Mouse (Mus musculus) kidney, embryonic 16.5 days (tissue): ENCODE results near the gene Cfap61. TPM values are rescaled to one million over a fixed set of nuclear protein-coding genes. Genes with fewer than 3 reads are reported as not detected.
A peak's percentile ranks its signal among the peaks of the same experiment; 100 is the strongest.

Experiments
- ATAC-seq: fragments of 200-750 bp; cut with Nextera tagmentation; 2 replicates; pipeline ENCODE4 v1.8.0; 2017; ENCODE audit warnings: moderate TSS enrichment; ENCODE audit not compliant: low FRiP score, low TSS enrichment
- H3K27ac ChIP-seq: fragments of 300-500 bp; sonication (generic); 2 replicates; pipeline ENCODE4 v1.5.1; 2014; ENCODE audit warnings: low read length
- H3K27me3 ChIP-seq: fragments of 300-500 bp; sonication (generic); 2 replicates; pipeline ENCODE4 v1.6.1; 2014; ENCODE audit warnings: low read length, control low read depth, mixed read lengths; ENCODE audit not compliant: insufficient read depth
- H3K36me3 ChIP-seq: fragments of 300-500 bp; sonication (generic); 2 replicates; pipeline ENCODE4 v1.6.1; 2014; ENCODE audit warnings: low read length, control low read depth, mixed read lengths; ENCODE audit not compliant: insufficient read depth
- H3K4me1 ChIP-seq: fragments of 300-500 bp; sonication (generic); 2 replicates; pipeline ENCODE4 v1.6.1; 2014; ENCODE audit warnings: low read length, control low read depth, mixed read lengths; ENCODE audit not compliant: insufficient read depth
- H3K4me2 ChIP-seq: fragments of 300-500 bp; sonication (generic); replicated peaks from 2 replicates; pipeline ENCODE4 v1.6.1; 2014; ENCODE audit warnings: low read depth, low read length
- H3K4me3 ChIP-seq: fragments of 300-500 bp; sonication (generic); 2 replicates; pipeline ENCODE4 v1.5.1; 2014; ENCODE audit warnings: mild to moderate bottlenecking, low read length
- H3K9ac ChIP-seq: fragments of 300-500 bp; sonication (generic); replicated peaks from 2 replicates; pipeline ENCODE4 v1.6.1; 2014; ENCODE audit warnings: low read length
- H3K9me3 ChIP-seq: fragments of 300-500 bp; sonication (generic); 2 replicates; pipeline ENCODE4 v1.6.1; 2016; ENCODE audit warnings: low read length, control low read depth
- WGBS: fragments of 180-500 bp; shearing (Covaris S2); extraction: QIAGEN DNeasy Blood & Tissue Kit; methylation state at CpG from one replicate; pipeline ENCODE4 v1.1.7; 2014; 5-methylcytosine and 5-hydroxymethylcytosine counted together
- polyA plus RNA-seq: library from polyadenylated mRNA; unstranded; fragments of >200 nt; fragmentation: Nextera tagmentation; extraction: Ambion mirVana; gene quantifications from 2 replicates; pipeline ENCODE4 v1.2.1, GENCODE M21; 2015

Gene Cfap61
- polyA plus RNA-seq, 1 experiment from 2014 or later = 0.67 TPM

DNA sequence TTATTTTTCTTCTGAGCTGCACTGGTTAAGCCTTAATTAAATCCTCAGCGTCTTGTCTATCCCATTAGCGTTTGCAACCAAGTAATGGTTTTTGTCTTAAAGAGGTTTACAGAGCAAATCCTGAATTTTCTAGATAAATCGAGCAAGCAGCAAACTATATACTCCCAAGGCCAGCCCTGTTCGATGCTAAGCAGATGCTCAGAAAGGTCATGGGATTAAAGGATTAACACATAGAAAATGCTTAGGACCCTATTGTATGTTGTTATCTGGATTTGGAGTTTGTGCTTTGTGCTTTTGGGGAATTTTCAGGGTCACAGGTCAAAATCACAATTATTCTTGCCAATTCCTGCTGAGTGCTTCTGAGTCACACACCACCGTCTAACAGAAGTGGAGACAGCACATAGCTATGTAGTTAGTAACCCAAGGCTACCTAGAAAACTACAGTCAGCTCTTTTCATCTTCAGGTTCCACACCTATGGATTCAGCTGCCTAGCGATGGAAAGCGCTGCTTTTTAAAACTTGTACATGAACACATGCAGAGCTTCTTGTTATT, 13.9 kb downstream of the Cfap61 start:
- Histone ChIP-seq H3K27me3 (no peaks in the 10 kb centered on the region), H3K9ac (no peak overlapping the region), H3K36me3 (no peaks in the 10 kb centered on the region), H3K4me1 (no peaks in the 10 kb centered on the region), H3K4me2 (no peak overlapping the region), H3K27ac (no peak overlapping the region), H3K9me3 (no peaks in the 10 kb centered on the region), H3K4me3 (no peak overlapping the region)
- 73% methylated on average over 7 of the region's 7 CpGs for WGBS
- ATAC-seq = no peak

DNA sequence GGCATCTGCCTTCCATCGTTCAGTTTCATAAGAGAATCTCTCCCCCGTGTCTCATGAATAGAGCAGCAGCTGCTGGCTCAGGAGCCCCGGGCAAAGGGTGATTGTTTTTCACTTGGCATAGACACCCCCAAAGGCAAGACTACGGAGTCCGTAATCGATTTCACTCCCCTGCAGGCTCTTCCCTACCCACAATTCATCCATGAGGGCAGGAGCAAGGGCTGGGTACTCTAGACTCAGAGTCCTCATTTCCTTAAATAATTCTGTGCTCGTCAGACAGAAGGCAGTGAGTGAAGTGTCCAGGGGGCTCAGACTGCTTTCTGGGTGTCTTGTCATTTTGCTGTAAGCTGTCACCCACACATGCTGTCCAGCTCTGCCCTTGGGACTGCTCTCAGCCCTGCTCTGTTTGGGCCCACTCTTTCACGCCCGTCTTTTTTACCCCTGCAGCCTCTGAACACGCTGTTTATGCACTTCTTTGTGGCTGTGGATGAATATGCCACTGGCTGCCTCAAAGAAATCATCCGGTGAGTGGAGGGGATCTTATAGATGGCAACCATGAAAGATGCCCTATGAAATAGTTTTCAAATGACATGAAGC, 15.0 kb downstream of the Cfap61 start:
- ATAC-seq = no peak
- Histone ChIP-seq H3K9me3 (no peaks in the 10 kb centered on the region), H3K36me3 (no peaks in the 10 kb centered on the region), H3K4me2 (no peak overlapping the region), H3K4me1 (no peaks in the 10 kb centered on the region), H3K27me3 (no peaks in the 10 kb centered on the region), H3K9ac (no peak overlapping the region), H3K27ac (no peak overlapping the region), H3K4me3 (no peak overlapping the region)
- WGBS = 25% methylated on average over 11 of the region's 11 CpGs

DNA sequence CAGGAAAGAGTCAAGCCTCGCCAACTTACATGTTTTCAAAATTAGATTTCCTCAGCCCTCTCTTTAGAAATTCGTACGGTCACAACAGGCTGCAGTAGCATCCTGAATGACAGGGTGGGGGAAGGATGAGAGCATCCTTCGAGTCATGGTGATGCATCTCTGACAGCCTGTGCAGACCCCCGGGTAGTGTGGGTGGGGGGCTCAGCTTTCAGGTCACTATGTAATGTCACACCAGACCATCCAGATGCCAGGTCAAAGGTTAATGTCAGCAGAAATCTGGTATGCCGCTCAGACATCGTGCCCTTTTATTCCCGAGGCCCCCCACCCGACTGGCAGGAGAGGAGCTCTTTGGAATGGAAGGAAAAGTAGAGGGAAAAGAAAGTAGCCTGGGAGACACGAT, 15.7 kb downstream of the Cfap61 start:
- WGBS = 16% methylated on average over 10 of the region's 10 CpGs
- Histone ChIP-seq H3K9ac (no peak overlapping the region), H3K27me3 (no peaks in the 10 kb centered on the region), H3K27ac (no peak overlapping the region), H3K4me1 (no peaks in the 10 kb centered on the region), H3K4me3 (no peak overlapping the region), H3K36me3 (no peaks in the 10 kb centered on the region), H3K9me3 (no peaks in the 10 kb centered on the region), H3K4me2 (no peak overlapping the region)
- ATAC-seq = peak; percentile 41; the same call in 1 of the 2 replicates

DNA sequence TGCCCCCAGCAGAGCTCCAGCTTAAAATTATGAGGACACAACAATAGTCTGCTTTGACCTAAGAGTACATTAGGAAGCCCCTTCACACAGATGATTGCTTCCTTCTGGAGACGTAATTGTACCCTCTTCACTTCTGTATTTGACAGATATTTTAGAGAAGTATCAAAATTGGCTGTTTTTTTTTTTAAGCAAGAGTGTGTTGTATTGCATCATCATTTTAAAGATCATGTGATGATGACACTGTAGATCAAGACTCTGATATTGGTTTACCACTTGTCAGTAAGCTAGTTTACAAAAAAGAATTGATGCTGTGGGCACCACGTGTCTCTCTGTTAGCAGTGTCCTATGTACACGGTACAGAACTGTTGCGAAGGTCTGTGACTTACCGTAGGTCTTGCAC, 18.1 kb downstream of the Cfap61 start:
- Histone ChIP-seq H3K4me3 (no peak overlapping the region), H3K4me1 (no peaks in the 10 kb centered on the region), H3K9ac (no peak overlapping the region), H3K27me3 (peaks cover 2% of the 10 kb centered on the region; the same call in 1 of the 2 replicates), H3K36me3 (no peaks in the 10 kb centered on the region), H3K4me2 (no peak overlapping the region), H3K9me3 (no peaks in the 10 kb centered on the region), H3K27ac (no peak overlapping the region)
- WGBS = 27% methylated on average over 5 of the region's 5 CpGs
- no peak for ATAC-seq

DNA sequence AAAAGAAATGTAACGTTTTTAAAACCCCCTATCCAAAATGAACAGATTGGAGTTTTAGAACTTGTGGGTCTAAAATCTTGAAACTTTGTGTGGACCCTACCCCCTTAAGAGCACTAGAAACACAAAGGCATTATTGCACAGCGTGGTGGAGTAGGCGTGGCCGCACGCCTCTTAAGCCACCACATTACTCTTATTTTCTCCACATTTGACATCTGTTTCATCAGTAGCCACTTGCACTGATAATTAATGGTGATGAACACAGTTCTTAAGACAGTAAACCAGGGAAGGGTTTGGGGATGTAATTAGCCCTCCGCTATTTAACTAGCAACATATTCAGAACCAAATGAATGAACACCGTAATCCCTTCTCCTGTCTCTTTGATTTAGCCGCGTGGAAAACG, 21.3 kb downstream of the Cfap61 start:
- H3K4me3 ChIP-seq = no peak overlapping the region
- no peak overlapping the region for H3K9ac ChIP-seq
- H3K36me3 ChIP-seq = no peaks in the 10 kb centered on the region
- no peaks in the 10 kb centered on the region for H3K4me1 ChIP-seq
- no peaks in the 10 kb centered on the region for H3K9me3 ChIP-seq
- 51% methylated on average over 10 of the region's 10 CpGs for WGBS
- no peak overlapping the region for H3K4me2 ChIP-seq
- no peak for ATAC-seq
- peaks cover 2% of the 10 kb centered on the region; the same call in 1 of the 2 replicates for H3K27me3 ChIP-seq
- no peak overlapping the region for H3K27ac ChIP-seq

DNA sequence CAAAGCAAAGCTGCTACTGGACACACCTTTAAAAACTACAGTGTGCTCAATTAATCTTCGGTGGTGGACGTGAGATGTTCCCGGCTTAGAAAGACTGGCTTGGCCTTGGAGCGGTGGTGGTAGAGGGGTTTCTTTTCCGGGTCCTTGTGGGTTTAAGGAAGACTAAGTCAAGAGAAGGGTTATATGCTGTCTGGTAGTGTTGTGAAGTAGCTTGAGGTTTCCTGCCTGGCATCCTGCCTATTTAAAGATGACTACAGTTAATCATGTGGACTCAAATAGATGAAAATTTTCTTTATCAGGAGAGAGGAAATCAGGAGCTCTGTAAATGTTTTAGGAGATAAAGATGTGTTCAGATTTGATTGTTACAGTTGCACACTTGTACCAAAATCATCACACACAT, 21.7 kb downstream of the Cfap61 start:
- no peaks in the 10 kb centered on the region for H3K9me3 ChIP-seq
- no peak overlapping the region for H3K4me3 ChIP-seq
- no peak overlapping the region for H3K27ac ChIP-seq
- H3K9ac ChIP-seq = no peak overlapping the region
- no peaks in the 10 kb centered on the region for H3K36me3 ChIP-seq
- no peaks in the 10 kb centered on the region for H3K4me1 ChIP-seq
- no peak overlapping the region for H3K4me2 ChIP-seq
- no peak for ATAC-seq
- H3K27me3 ChIP-seq = peaks cover 2% of the 10 kb centered on the region; the same call in 1 of the 2 replicates
- 46% methylated on average over 5 of the region's 5 CpGs for WGBS

DNA sequence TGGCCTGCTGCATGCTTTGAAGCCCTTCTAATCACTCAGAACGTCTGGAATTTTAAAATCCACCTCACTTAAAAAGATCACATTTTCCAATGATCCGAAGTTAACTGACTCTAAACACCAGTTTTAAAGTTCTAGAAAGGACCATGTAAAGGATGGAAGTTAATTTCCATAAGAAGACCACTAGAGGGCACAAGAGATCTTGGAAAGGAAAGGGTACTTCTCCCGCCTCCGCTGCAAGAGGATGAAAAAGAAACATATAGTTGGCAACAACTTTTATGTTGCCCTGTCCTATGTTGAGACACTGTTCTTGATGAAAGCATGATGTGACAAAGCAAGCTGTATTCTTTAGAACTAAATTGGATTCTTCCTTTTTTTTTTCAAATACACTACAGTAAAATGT, 22.9 kb downstream of the Cfap61 start:
- no peak overlapping the region for H3K27ac ChIP-seq
- no peaks in the 10 kb centered on the region for H3K9me3 ChIP-seq
- peaks cover 2% of the 10 kb centered on the region; the same call in 1 of the 2 replicates for H3K27me3 ChIP-seq
- no peaks in the 10 kb centered on the region for H3K4me1 ChIP-seq
- no peak overlapping the region for H3K4me3 ChIP-seq
- H3K36me3 ChIP-seq = no peaks in the 10 kb centered on the region
- WGBS = 11% methylated on average over 4 of the region's 4 CpGs
- 0 out of 2 replicates have a peak, but pooled peaks have one; percentile 42 for ATAC-seq
- H3K4me2 ChIP-seq = no peak overlapping the region
- H3K9ac ChIP-seq = no peak overlapping the region

DNA sequence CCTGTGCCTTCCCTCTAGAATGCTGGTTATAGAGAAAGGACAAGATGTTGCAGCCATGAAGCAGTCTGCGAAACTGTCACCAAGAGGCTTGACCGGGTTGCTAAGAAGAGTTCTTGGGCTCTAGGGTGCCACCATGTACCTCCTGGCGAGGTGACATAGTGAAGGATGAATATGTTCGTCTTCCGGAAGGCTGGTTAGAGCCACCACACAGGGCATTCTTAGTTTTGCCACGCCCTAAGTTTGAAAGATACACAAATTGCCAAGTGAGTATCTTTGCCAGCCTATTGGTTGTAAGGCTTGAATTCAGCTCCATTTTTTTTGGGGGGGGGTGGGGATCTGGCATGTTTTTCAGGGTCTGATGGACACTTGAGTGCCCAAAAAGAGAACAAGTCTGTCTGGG, 23.5 kb downstream of the Cfap61 start:
- ATAC-seq = no peak
- H3K4me2 ChIP-seq = no peak overlapping the region
- no peaks in the 10 kb centered on the region for H3K9me3 ChIP-seq
- H3K27ac ChIP-seq = no peak overlapping the region
- 83% methylated on average over 6 of the region's 6 CpGs for WGBS
- no peak overlapping the region for H3K9ac ChIP-seq
- peaks cover 2% of the 10 kb centered on the region; the same call in 1 of the 2 replicates for H3K27me3 ChIP-seq
- no peaks in the 10 kb centered on the region for H3K4me1 ChIP-seq
- H3K36me3 ChIP-seq = no peaks in the 10 kb centered on the region
- no peak overlapping the region for H3K4me3 ChIP-seq

DNA sequence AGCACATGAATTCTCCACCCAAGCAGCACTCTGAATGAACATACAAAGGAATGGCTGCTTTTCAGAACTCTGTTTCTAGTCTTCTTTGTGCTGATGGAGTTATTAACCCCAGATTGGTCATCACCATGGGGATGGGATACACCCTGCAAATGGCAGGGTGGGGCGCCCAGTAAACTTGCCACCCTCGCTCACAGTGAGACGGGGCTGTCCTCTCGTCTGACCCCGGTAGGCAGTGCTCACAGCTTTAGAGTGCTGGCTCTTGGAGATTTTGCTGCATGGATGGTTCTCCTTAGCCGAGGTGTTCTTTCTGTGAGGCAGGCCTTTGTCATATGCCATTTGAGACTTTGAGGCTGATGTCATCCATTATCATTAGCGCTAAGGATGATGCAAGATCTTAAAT, 24.0 kb downstream of the Cfap61 start:
- H3K4me2 ChIP-seq = no peak overlapping the region
- H3K36me3 ChIP-seq = no peaks in the 10 kb centered on the region
- H3K27me3 ChIP-seq = peaks cover 2% of the 10 kb centered on the region; the same call in 1 of the 2 replicates
- no peak overlapping the region for H3K4me3 ChIP-seq
- no peak overlapping the region for H3K27ac ChIP-seq
- ATAC-seq = no peak
- WGBS = 82% methylated on average over 7 of the region's 7 CpGs
- no peaks in the 10 kb centered on the region for H3K4me1 ChIP-seq
- H3K9ac ChIP-seq = no peak overlapping the region
- H3K9me3 ChIP-seq = no peaks in the 10 kb centered on the region

DNA sequence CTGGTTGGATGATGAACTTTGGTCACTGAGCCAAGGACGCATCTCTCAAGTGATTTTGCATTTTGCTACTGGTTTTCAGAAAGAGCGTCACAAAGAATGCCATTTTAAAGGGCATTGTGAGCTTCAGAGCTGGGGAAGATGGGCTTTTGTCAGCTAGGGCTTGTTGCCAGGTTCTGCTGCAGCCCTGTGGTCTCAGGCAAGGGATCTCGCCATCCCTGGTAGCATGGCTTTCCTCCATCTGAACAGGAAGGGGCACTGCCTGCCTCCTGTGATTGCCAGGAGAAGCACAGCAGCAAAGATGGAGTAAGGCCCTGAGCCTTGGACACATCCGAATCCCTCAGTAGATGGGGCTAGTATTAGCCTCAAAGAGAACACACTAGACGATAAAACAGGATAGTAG, 27.3 kb downstream of the Cfap61 start:
- WGBS = 83% methylated on average over 5 of the region's 5 CpGs
- no peak for ATAC-seq
- Histone ChIP-seq H3K27ac (no peak overlapping the region), H3K36me3 (no peaks in the 10 kb centered on the region), H3K27me3 (no peaks in the 10 kb centered on the region), H3K4me1 (no peaks in the 10 kb centered on the region), H3K4me3 (no peak overlapping the region), H3K9ac (no peak overlapping the region), H3K9me3 (no peaks in the 10 kb centered on the region), H3K4me2 (no peak overlapping the region)
